In the genomic region with DNA sequence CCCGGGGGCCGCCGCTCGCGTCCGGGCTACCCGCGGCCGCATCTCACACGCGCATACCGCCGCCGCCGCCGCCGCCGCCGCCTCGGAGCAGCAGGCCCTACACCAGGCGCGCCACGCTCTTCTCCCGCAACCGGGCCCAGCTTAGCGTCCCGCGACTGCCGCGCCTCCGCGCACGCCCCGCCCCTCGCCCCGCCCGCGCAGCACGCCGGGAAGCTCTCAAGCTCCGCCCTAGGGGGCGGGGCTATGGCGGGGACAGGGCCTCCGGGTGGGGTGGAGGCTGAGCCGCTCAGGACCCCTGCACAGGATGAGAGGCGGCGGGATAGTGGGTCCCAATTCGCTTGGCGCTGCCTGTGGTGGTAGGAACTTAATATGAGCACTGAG, we compare ENCODE assay signal across 8 mouse cellular contexts. TPM values are rescaled to one million over a fixed set of nuclear protein-coding genes. Genes with fewer than 3 reads are reported as not detected.
DNase-seq lines count a peak whose midpoint lies in the region; ATAC-seq and TF ChIP-seq lines count a peak whose summit lies in the region.

No protein-coding gene starts in this region.

- H3K27me3 ChIP-seq in lung, embryonic 15.5 days, result no peaks in the 10 kb centered on the region

- peak; percentile 21; the same call in 1 of the 2 replicates for TF ChIP-seq POLR2A in olfactory bulb, adult 2 months (IDR thresholded peaks at IDR 0.05; ENCODE audit: insufficient read depth, low read depth, low read length)

- DNase-seq in Muller cell, postnatal 12 days (ENCODE audit: inconsistent ontology term), result peak; percentile 95
- peak; percentile 91 for DNase-seq in cerebellum, adult 8-10 months
- DNase-seq in forelimb bud, embryonic 11.5 days (ENCODE audit: low read depth, low spot score), result peak; percentile 89
- DNase-seq in layer of hippocampus, adult 8-10 months (ENCODE audit: low spot score in 2 of 2), result peak; percentile 76 to 85
- peak; percentile 96 for DNase-seq in thymus, postnatal 0 days (ENCODE audit: low spot score)

- peaks cover 14% of the 10 kb centered on the region; the same call in 1 of the 2 replicates for H3K4me1 ChIP-seq in lung, embryonic 15.5 days
- peaks cover 4% of the 10 kb centered on the region; the same call in 1 of the 2 replicates for H3K4me1 ChIP-seq in olfactory bulb, adult 2 months (ENCODE audit: control insufficient read depth, insufficient read depth, low read length)

- H3K4me2 ChIP-seq in lung, embryonic 15.5 days, result peak overlapping the region; percentile 73

- ATAC-seq in hematopoietic stem cell, adult 5-6 weeks (replicated peaks in 1 of 2; ENCODE audit: insufficient read depth in 1 of 2, low FRiP score in 2 of 2, low TSS enrichment in 1 of 2, low read depth in 1 of 2, poor library complexity in 2 of 2, severe bottlenecking in 2 of 2), result peak; percentile 84 to 90
- peak; percentile 96 for ATAC-seq in lung, embryonic 15.5 days (ENCODE audit: borderline replicate concordance, extremely low read depth, low FRiP score, low TSS enrichment)

- no peaks in the 10 kb centered on the region for H3K9me3 ChIP-seq in lung, embryonic 15.5 days

- peak overlapping the region; percentile 97 for H3K4me3 ChIP-seq in lung, embryonic 15.5 days
- H3K4me3 ChIP-seq in olfactory bulb, adult 2 months (ENCODE audit: insufficient read depth, low read depth, low read length), result peak overlapping the region; percentile 80

- TF ChIP-seq CTCF in olfactory bulb, adult 2 months (IDR thresholded peaks at IDR 0.05; ENCODE audit: insufficient read depth, low read depth, low read length), result no peak

- peak overlapping the region; percentile 95 for H3K27ac ChIP-seq in lung, embryonic 15.5 days
- H3K27ac ChIP-seq in olfactory bulb, adult 2 months (ENCODE audit: insufficient read depth, low read depth, low read length), result peak overlapping the region; percentile 62; the same call in 1 of the 2 replicates

- H3K9ac ChIP-seq in lung, embryonic 15.5 days, result peak overlapping the region; percentile 89

- no peaks in the 10 kb centered on the region for H3K36me3 ChIP-seq in lung, embryonic 15.5 days

- under 1% methylated on average over 49 of the region's 49 CpGs for WGBS in lung, embryonic 15.5 days
- under 1% methylated on average over 32 of the region's 49 CpGs for WGBS in olfactory bulb, adult 2 months

RNA-seq across cellular contexts. Expression of gene Uri1, which starts 4.0 kb away (rescaled TPM):
- 77.0 and 87.2 TPM in 2 replicates for total RNA-seq in hematopoietic stem cell, adult 5-6 weeks (2017)
- total RNA-seq in layer of hippocampus, adult 8-10 months (2022), result 10 to 100 TPM; 40.7 to 46.4 (median 43.4) TPM
- 55.8 and 58.8 TPM in 2 replicates for polyA plus RNA-seq in lung, embryonic 15.5 days (2015; fragmentation: Nextera tagmentation; extraction: Ambion mirVana)
- not detected in 2 replicates for polyA plus RNA-seq in olfactory bulb, adult 2 months (2012; ENCODE audit: insufficient read depth, insufficient read length, low replicate concordance, missing spikeins)
- 44.2 and 52.1 TPM in 2 replicates for polyA plus RNA-seq in thymus, postnatal 0 days (2015; fragmentation: Nextera tagmentation; extraction: Ambion mirVana)

Comparison
In these comparisons a context has a peak if more than half of its experiments do, and no peak if none do; other contexts are left out.
1. Peak in every context shown above with its lines: DNase-seq, ATAC-seq, H3K4me3 ChIP-seq and H3K27ac ChIP-seq.